Mouse (Mus musculus): ENCODE results near the gene Pacrg.

- TF ChIP-seq CTCF (conservative IDR thresholded peaks at IDR 0.05 in 1 of 2, IDR thresholded peaks at IDR 0.05 in 1 of 2; ENCODE audit: low read depth in 2 of 2, low read length in 2 of 2): no peak
- no peak for TF ChIP-seq POLR2A (IDR thresholded peaks at IDR 0.05; ENCODE audit: low read depth, low read length)
- no peak for TF ChIP-seq MEF2A (IDR thresholded peaks at IDR 0.05; ENCODE audit: borderline replicate concordance, low read depth, low read length)
- TF ChIP-seq KAT2A (IDR thresholded peaks at IDR 0.05; ENCODE audit: insufficient replicate concordance, low read length): no peak
- TF ChIP-seq ELF1 (IDR thresholded peaks at IDR 0.05; ENCODE audit: low read depth, low read length): no peak
- no peak for TF ChIP-seq EP300 (IDR thresholded peaks at IDR 0.05; ENCODE audit: low read length)
- TF ChIP-seq UBTF (IDR thresholded peaks at IDR 0.05; ENCODE audit: low read depth, low read length): no peak
- no peak for TF ChIP-seq CHD1 (IDR thresholded peaks at IDR 0.05; ENCODE audit: low read depth, low read length)
- no peak for TF ChIP-seq NRF1 (IDR thresholded peaks at IDR 0.05; ENCODE audit: low read depth, low read length)
- no peak for TF ChIP-seq HCFC1 (IDR thresholded peaks at IDR 0.05; ENCODE audit: low read depth, low read length)
- no peak for TF ChIP-seq MAZ (IDR thresholded peaks at IDR 0.05; ENCODE audit: low read depth, low read length)
- no peak for TF ChIP-seq ZKSCAN1 (IDR thresholded peaks at IDR 0.05; ENCODE audit: borderline replicate concordance, low read depth, low read length)
- no peak for TF ChIP-seq TBP (conservative IDR thresholded peaks at IDR 0.05; ENCODE audit: low read depth, low read length)
These were observed 200.3 kb downstream of the Pacrg start for GRCm38 (mm10) chr17:10639816-10640215.
